Mouse (Mus musculus) small intestine, adult 2 months (tissue): ENCODE results near the gene Ahsa1. TPM values are rescaled to one million over a fixed set of nuclear protein-coding genes. Genes with fewer than 3 reads are reported as not detected.

ENCODE experiments used
- H3K27ac ChIP-seq: fragments of 200-500 bp; 2 replicates; pipeline ENCODE4 v1.5.1; 2012; ENCODE audit warnings: low read depth, low read length, control low read depth, inconsistent platforms; ENCODE audit not compliant: insufficient read depth
- H3K27me3 ChIP-seq: fragments of 200-500 bp; 2 replicates; pipeline ENCODE4 v1.6.1; 2012; ENCODE audit warnings: mild to moderate bottlenecking, moderate library complexity, low read length, inconsistent platforms; ENCODE audit not compliant: control insufficient read depth, insufficient read depth
- H3K36me3 ChIP-seq: fragments of 200-500 bp; 2 replicates; pipeline ENCODE4 v1.6.1; 2012; ENCODE audit warnings: mild to moderate bottlenecking, low read length, control low read depth, inconsistent platforms; ENCODE audit not compliant: control insufficient read depth, insufficient read depth
- H3K4me1 ChIP-seq: fragments of 200-500 bp; 2 replicates; pipeline ENCODE4 v1.6.1; 2012; ENCODE audit warnings: low read length, inconsistent platforms, mixed read lengths; ENCODE audit not compliant: control insufficient read depth, insufficient read depth, insufficient read length
- H3K4me3 ChIP-seq: fragments of 200-500 bp; 2 replicates; pipeline ENCODE4 v1.5.1; 2012; ENCODE audit warnings: low read depth, mild to moderate bottlenecking, control low read depth, inconsistent platforms, low read length, moderate library complexity
- CTCF ChIP-seq: fragments of 200-500 bp; IDR thresholded peaks from 2 replicates; pipeline ENCODE4 v1.5.1; 2012; ENCODE audit warnings: low read depth, mild to moderate bottlenecking, control low read depth, inconsistent platforms, low read length, moderate library complexity, mixed read lengths; ENCODE audit not compliant: insufficient replicate concordance, insufficient read length; ENCODE audit errors: extremely low read depth
- POLR2A ChIP-seq: fragments of 200-500 bp; IDR thresholded peaks from 2 replicates; pipeline ENCODE4 v1.6.1; 2012; ENCODE audit warnings: low read depth, mild to moderate bottlenecking, control low read depth, inconsistent platforms, low read length, moderate library complexity
- WGBS: fragments of 180-500 bp; shearing (Covaris S2); methylation state at CpG from one replicate; pipeline ENCODE4 v1.1.7; 2018; 5-methylcytosine and 5-hydroxymethylcytosine counted together
- polyA plus RNA-seq: library from polyadenylated mRNA; depleted of rRNA; stranded (reverse); fragments of >200 nt; gene quantifications from 2 replicates; pipeline ENCODE4 v1.2.3, GENCODE M21; 2012

The Ahsa1 gene
- polyA plus RNA-seq, 1 experiment: 27.3 TPM

DNA sequence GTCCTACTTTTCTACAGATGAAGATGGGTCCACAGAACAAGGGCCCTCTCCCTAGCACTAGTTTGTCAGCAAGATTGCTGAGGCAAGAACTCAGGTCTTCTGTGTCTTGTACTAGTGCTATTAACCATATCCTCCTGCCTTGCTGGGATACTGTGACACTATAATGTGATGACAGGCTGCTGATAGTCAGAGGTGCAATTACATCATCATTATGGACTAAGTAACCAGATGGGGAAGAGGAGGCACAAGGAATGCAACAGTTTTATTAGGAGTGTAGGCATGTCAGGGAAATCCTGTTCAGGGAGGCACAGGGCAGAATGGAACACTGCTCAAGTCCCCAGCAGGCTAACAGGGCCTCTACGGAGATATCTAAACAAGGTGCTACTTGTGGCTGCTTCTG lies 27.6 kb upstream of the Ahsa1 start, which contains the start of gene Noxred1:
Noxred1 (minus strand) TSS at position 101 of the 400 bp plus-strand sequence.
- no peaks in the 10 kb centered on the region for H3K27me3 ChIP-seq
- no peaks in the 10 kb centered on the region for H3K4me1 ChIP-seq
- peaks cover 41% of the 10 kb centered on the region for H3K36me3 ChIP-seq
- H3K4me3 ChIP-seq: no peak within 1 kb of the TSS
- WGBS: 96% methylated on average over 1 of the region's 1 CpGs
- no peak within 1 kb of the TSS for H3K27ac ChIP-seq
- TF ChIP-seq CTCF: no peak
- TF ChIP-seq POLR2A: no peak

DNA sequence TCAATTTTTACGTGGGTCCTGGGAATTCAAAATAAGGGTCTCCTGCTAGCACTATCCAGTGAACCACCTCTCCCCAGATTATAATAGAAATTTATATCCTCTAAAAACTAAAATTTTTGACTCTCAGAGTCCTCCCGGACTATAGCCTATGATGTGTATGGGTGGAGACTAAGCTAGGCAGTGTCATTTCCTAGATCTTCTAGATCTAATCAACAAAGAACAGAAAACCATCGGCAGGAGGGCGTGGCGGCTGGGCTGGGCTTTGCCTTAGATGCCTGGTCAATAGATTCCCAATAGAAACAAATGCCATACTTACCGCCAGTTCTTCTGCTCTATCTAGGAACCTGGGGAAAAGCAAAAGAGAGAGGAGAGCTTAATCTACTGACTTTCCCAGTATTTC lies 16.1 kb upstream of the Ahsa1 start:
- Histone ChIP-seq H3K36me3 (peaks cover 75% of the 10 kb centered on the region), H3K4me1 (no peaks in the 10 kb centered on the region), H3K27me3 (no peaks in the 10 kb centered on the region), H3K4me3 (no peak overlapping the region), H3K27ac (no peak overlapping the region)
- 79% methylated on average over 6 of the region's 6 CpGs for WGBS
- TF ChIP-seq CTCF: no peak
- TF ChIP-seq POLR2A: no peak

DNA sequence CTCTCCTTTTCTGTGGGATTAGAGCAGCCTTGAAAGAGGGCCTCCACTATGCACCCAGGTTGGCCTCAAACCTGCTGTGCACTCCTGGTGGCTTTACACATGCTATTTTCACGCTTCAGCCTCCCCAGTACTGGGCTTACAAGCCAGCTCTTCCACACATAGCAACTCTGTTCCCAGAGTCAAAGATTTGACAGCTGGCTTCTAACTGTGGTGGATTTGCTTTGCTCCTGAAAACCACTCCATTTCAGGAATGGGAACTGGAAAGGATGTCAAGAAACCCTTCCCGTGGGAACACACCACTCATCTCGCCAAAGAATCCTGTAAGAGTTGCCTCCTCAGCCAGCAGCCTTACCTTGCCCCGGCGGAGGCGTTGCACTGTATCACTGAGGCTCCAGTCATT lies 12.4 kb upstream of the Ahsa1 start:
- WGBS: 95% methylated on average over 6 of the region's 6 CpGs
- H3K27me3 ChIP-seq: no peaks in the 10 kb centered on the region
- no peaks in the 10 kb centered on the region for H3K4me1 ChIP-seq
- H3K27ac ChIP-seq: no peak overlapping the region
- no peak overlapping the region for H3K4me3 ChIP-seq
- H3K36me3 ChIP-seq: peaks cover 74% of the 10 kb centered on the region
- no peak for TF ChIP-seq CTCF
- no peak for TF ChIP-seq POLR2A

DNA sequence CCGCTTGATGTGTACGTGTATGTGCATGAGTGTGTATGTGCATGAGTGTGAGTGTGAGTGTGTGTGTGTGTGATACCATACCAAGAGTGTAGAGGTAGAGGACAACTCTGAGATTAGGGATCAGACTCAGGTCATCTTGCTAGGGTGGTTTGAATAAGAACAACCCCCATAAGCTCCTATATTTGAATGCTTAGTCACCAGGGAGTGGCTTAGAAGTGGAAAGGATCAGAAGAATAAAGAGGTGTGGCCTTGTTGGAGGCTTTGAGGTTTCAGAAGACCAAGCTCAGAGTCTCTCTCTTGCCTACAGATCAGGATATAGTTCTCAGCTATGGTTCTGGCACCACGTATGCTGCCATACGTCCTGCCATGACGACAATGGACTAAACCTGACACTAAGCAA lies 9.7 kb upstream of the Ahsa1 start:
- Histone ChIP-seq H3K27me3 (no peaks in the 10 kb centered on the region), H3K27ac (no peak overlapping the region), H3K4me1 (no peaks in the 10 kb centered on the region), H3K4me3 (no peak overlapping the region), H3K36me3 (peaks cover 66% of the 10 kb centered on the region)
- TF ChIP-seq POLR2A (no peak), CTCF (no peak)
- 95% methylated on average over 5 of the region's 5 CpGs for WGBS

- no peaks in the 10 kb centered on the region for H3K4me1 ChIP-seq
- no peaks in the 10 kb centered on the region for H3K27me3 ChIP-seq
- no peak overlapping the region for H3K4me3 ChIP-seq
- H3K36me3 ChIP-seq: peaks cover 47% of the 10 kb centered on the region
- no peak overlapping the region for H3K27ac ChIP-seq
- TF ChIP-seq CTCF: no peak
- no peak for TF ChIP-seq POLR2A
- WGBS: 92% methylated on average over 8 of the region's 8 CpGs
Measured at GRCm38 (mm10) chr12:87260562-87260961, 5.7 kb upstream of the Ahsa1 start.

GRCm38 (mm10) chr12:87265444-87265843 lies 835 bp upstream of the Ahsa1 start:
- peak overlapping the region; percentile 66; the same call in 1 of the 2 replicates for H3K27ac ChIP-seq
- no peak for TF ChIP-seq POLR2A
- TF ChIP-seq CTCF: no peak
- no peaks in the 10 kb centered on the region for H3K27me3 ChIP-seq
- 8% methylated on average over 11 of the region's 11 CpGs for WGBS
- H3K4me3 ChIP-seq: peak overlapping the region; percentile 76
- H3K36me3 ChIP-seq: peaks cover 33% of the 10 kb centered on the region
- no peaks in the 10 kb centered on the region; the same call in 1 of the 2 replicates for H3K4me1 ChIP-seq

- H3K36me3 ChIP-seq: peaks cover 35% of the 10 kb centered on the region
- H3K27me3 ChIP-seq: no peaks in the 10 kb centered on the region
- TF ChIP-seq CTCF (no peak), POLR2A (no peak)
- H3K4me1 ChIP-seq: no peaks in the 10 kb centered on the region; the same call in 1 of the 2 replicates
- under 1% methylated on average over 31 of the region's 31 CpGs for WGBS
- H3K4me3 ChIP-seq: peak overlapping the region; percentile 75
- H3K27ac ChIP-seq: peak overlapping the region; percentile 88
Measured at GRCm38 (mm10) chr12:87266827-87267603, 736 bp downstream of the Ahsa1 start.
